Mouse (Mus musculus): Measurements from ENCODE around the gene Jup.
"Not testable (repeated sequence)": the region's sequence is repeated elsewhere in the genome, so short reads cannot be mapped to it uniquely, and the experiment has no call there.

Jup gene

DNA sequence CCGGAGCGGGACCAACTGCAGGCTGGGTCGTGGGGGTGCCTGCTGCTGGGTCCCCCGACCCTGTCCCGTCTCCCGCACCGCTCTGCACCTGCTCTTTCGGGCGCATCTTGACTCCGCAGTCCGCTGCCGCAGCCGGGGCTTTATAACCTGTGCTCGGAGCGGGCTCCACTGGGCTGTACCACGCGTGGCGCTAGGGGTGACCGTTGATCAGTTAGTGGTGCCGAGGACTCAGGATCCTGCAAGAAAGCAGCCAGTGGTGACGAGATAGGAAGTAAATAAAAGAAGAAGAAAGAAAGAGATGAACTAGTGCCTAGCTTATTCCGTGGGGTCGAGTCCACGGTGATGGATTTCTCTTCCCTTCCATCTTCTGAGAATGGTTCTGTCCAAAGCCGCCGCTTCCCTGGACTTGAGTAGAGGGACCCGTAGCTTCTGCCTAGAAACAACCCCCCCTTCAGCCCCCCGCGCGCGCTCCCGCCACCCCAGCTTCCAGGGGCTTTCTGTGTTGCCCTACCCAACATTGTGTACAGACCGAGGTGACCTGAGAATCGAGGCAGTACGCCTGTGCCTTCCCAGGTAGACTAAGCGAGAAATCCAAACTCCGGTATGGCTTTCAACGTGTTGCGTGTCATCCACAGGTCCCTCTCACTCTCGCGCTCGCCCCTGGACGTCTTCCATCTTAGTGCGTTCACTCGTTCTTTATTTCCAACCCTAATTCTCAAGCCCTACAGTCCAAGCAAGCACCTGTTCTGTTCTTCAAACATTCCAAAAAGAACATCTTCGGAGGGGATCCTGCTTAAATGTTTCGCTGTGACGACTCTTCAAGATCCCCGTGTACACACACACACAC, 41.4 kb downstream of the Jup start, which contains the start of gene Hap1:
Gene Hap1 (minus strand): TSS at position 157 of the 847 bp plus-strand sequence.
- peak; percentile 68 to 86 for DNase-seq

DNA sequence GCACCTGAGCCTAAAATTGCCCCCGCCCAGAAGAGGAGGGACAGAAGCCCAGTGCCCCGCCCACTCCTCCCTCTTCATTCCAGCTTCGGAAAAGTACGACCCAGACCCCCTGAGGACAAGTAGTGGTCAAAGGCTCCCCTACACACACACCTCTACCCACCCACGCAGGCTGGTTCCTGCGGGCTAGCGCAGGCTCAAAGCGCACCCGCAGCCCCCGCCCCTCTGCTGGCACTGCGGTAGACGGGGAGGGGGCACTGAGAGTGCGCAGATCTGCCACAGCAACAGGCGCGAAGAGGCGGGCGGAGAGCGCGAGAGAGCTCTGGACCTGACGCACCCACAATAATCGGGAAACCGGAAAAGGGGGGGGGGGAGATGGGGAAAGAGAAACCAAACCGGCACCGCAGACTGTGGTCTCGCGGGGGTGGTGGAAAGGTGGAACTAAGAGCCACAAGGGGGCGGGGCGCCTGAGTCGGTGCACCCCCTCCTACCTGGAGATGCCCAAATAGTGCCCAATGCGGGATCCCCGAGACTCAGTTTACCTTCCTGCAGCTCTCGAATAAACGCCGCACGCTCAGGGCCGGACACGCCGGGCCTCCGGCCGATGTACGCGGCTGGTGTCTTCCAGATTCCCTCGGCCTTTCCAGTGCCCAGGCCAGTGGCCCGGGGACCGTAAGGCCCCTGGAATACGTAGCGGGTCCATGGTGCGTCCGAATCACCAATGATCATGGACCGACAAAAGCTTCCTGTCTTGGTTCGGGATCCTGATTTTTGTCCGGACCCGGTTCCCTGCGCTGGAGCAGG, 42.2 kb downstream of the Jup start:
- peak; percentile 29 to 65 for DNase-seq

DNA sequence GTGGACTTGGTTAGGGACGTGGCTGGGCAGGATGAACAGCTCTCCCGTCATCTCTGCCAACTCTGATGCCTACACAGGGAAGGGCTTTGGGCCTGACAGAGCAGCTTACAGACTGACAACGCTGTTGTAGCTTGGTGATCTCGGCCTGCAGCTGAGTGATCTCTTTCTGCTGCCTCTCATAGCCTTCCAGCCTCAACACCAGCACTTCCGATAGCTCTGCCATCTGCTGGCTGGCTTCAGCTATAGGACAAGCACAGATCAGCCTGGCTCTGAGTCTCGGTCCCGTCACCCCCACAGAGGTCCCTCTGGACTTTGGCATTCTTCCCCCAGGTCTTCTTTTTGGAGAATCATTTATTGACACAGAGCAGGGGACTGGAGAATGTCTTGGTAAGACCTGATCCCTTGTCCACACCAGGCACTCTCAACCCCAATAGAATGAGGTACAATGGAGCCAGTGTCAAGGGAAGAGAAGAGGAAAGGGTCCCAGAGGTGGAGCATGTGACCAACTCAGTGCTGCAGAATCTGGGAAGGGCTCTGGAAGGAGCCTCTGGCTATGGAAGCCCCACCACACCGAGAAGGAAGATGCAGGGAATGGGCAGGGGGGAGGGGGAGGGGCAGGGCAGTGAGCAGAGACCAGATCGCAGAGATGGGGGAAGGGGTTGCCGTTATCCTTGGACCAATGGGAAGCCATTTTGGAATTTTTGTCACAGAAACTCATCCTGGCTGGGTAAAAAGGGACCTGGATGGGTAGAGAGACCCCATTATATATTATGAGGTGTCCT, 45.3 kb downstream of the Jup start:
- DNase-seq: peak in 1 of 2 experiments; percentile 61

DNA sequence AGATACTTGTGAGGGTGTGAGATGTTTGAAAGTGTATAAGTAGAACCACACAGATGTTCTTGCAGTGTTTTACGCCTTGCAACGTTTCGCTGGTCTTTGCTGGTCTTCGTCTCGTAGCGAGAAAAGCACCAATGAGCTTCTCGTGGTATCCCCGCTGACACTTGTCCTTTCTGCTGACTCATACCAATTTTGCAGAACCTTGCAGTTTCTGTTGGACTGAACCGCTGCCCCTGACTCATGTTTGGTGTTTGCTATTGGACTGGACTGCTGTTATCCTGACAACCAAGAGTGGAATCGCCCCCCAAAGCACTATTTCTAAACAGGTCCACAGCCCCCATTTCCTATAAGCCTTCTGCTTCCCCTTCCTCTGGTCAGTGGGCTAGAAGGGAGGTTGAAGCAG, 53.3 kb downstream of the Jup start:
- no peak for DNase-seq

DNA sequence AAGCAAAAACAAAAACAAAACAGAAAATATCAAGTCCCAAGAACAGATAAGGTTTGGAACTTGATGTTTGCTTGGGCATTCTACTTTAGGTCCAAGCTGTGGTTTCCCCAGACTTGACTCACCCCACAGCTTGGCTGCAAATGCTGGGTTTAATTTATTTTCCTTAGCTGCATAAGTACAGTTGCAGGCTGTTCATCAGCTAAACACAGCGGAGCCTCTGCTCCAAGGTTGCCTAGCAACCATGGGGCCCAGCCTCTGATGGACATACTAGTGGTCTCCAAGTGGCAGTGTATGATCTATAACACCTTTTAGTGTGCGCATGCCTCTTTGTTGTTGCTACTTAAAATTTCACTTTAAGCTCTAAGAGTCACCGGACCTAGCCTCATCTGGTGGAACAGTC, 61.8 kb downstream of the Jup start:
- DNase-seq: no peak

DNA sequence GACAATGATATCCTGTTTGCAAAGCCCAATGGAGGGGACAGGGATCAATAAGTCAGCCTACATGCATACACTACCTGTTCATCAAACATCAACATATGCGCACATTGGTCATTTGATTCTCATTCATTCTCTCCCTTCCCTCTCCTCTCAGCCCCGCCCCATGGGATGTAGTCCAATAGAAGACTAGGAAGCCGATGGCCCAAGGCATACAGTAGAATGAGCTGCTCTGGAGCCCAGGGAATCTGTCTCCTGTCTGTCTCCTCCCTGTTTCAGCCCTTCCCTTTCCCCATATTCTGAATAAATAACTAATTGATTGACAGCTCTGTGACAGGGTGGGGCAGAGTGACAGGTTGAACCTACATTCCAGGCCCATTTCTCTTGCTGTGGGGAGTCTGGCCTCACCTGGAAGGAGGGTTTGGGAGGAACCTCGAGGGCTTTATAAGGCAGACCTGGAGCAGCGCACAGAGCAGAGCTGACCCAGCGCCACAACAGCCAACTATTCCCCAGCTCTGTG, 63.6 kb downstream of the Jup start, which contains the start of gene Gast:
Gene Gast (plus strand): TSS at position 464 of the 514 bp plus-strand sequence.
- DNase-seq: no peak

DNA sequence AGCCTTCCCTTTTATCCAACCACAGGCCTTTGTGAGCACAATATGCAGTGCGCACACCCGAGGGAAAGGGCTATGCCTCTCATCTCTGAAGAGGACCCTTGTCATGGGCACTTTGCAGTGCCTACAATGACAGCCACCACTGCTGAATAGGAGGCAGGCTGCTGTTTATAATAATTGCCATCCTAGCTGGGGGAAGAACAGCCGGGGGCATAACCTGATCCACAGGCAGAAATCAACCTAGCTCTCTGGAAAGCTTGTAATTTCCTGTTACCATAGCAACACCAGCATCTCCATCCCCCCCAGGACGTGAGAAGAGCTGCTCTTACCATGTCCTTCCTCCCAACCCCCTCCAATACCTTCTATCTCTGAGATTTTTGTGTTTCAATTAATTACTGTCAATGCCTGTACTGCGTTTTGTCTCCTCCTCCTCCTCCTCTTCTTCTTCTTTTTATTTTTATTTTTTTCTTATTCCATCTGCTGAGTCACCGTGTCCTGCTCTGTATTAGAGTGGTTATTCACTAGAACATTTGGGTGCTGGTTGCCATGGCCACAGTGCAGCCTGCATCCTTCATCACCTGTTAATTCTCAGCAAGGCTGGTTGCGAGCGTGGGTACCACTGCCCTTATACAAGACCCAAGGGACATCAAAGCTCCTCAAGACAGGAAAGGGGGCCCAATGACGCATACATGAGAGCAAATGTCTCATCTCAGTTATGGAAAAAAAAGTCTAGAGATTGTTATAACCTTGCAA, 64.6 kb downstream of the Jup start:
- DNase-seq: no peak

DNA sequence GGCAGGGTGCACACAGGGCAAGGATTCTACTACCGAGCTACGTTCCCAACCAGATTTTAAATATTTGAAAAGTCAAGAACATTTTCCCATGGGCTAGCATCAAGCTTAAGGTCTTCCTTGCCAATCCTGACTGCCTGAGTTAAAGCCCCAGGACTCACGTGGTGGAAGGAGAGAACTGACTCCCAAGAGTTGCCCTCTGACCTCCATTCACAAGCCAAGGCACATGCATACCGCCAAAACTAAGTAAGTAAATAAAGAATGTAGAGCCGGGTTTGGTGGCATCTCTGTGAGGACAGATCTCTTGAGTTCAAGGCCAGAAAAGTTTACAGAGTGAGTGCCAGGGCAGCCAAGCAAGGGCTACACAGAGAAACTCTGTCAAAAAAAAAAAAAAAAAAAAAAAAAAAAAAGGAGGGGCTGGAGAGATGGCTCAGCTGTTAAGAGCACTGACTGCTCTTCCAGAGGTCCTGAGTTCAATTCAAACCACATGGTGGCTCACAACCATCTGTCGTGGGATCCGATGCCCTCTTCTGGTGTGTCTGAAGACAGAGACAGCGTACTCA, 66.7 kb downstream of the Jup start:
- not testable (repeated sequence) for DNase-seq

DNA sequence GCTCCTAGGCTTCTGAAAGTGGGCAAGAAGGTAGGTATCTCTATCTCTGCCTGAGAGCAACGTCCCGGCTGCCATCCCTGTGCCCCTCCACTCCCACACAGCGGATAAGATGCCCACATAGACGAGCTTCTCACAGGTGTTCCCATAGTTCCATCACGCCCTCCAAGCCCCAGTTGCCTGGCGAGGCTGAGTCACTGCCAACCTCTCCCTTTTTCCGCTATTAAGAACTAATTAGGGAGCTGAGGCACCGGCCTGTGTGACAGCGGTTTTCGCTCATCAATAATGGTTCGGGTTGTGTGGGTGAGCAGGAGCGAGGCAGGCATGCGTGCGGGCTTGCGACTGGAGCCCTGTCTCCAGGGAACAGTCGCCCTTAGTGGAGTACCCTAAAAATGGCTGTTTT, 67.3 kb downstream of the Jup start:
- no peak for DNase-seq

DNA sequence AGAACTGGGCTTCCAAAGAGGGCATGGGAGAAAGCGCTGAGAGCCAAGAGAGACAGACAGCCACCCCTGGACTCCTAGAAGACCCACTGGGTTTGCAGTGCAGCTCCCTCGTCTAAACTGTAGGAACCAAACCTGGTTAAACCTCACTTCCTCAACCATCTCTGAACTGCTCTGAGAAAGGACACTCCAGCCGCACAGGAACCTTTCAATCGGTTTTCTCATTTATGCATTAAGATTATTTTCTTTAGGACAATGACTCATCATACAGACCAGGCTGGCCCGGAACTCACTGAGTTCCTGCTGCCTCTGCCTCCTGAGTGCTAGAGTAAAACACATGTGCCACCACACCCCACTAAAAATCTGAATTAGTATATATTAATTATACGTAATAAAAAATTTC, 69.8 kb downstream of the Jup start:
- DNase-seq: no peak

DNA sequence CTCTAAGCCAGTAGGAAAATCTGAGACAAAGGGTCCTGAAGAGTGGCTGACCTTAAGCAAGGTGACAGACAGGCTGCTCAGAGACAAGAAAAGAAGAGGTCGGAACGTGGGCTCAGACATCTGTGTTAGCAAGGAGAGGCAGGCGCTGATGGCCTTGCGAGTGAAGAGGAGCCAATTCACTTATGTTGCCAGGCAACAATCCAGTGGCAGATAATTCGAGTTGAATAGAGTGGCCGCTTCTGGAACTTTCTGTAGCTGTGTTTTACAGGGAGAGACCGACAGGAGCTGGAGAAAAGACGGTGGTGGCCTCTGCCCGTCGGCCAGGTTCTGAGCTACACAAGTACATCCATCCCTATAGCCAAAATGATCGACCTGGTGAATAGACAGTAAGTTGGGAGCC, 70.2 kb downstream of the Jup start:
- DNase-seq: no peak

DNA sequence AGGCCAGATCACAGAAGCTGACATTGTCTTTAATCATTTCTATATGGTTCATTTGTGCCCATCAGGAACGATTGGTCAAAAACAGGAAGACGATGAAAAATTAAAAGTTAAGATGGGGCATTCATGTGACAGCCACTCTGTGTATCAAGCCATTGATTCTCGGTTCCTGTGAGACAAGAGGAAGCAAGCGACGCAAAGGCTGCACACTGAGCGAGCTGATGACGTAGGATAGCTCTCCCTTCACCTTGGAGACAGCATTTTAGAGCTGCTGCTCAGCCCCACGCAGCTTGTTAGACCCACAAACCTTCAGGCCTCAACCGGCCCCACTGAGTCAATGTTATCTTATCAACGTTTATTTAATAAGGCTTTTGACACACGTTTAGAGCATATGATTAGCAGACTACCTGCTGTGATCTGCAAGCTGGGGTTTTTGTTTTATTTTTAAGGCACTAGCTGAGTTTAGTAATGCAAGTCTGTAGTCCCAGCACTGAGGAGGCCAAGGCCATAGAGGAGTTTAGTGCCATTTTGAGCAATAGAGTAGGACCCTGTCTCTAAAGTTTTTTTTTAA, 72.4 kb downstream of the Jup start:
- DNase-seq: no peak

DNA sequence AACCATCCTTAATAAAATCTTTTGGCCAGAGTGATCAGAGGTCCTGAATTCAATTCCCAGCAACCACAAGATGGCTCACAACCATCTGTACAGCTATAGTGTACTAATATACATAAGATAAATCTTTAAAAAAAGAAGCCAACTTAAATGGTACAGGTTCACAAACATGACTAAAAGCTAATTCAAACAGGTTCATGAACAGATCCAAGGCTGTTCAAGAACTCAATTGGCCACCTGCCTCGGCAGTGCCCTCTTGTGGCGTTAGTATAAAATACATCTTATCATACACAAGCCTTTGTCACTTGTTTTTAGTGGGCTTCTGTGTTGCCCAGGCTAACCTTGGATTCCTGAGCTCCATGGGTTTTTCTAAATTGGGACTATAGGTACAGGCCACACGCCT, 74.0 kb downstream of the Jup start:
- peak; percentile 51 to 79 for DNase-seq

DNA sequence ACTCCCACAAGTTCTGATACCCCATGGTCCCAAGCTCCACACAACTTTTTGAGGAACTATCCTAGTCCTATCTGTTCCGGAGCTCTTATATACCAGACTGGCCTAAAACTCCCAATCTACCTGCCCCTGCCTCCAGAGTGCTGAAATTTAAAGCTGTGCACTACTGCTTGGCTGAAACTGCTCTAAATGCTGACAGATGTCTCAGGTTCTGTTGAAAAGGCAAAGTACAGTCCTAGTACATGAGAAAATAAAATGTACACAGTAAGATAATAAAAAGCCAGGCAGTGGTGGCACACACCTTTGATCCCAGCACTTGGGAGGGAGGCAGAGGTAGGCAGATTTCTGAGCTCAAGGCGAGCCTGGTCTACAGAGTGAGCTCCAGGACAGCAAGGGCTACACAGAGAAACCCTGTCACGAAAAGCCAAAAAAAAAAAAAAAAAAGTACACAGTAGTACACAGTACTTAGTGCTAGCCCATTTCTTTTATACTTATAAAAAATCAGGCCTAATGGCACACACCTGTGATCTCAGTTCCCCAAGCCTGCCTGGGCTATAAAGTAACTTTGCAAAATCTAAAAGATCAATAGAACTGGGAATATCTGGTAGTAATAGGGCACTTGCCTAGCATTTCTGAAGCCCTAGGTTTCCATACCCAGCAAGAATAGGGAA, 74.8 kb downstream of the Jup start:
- DNase-seq: no peak

DNA sequence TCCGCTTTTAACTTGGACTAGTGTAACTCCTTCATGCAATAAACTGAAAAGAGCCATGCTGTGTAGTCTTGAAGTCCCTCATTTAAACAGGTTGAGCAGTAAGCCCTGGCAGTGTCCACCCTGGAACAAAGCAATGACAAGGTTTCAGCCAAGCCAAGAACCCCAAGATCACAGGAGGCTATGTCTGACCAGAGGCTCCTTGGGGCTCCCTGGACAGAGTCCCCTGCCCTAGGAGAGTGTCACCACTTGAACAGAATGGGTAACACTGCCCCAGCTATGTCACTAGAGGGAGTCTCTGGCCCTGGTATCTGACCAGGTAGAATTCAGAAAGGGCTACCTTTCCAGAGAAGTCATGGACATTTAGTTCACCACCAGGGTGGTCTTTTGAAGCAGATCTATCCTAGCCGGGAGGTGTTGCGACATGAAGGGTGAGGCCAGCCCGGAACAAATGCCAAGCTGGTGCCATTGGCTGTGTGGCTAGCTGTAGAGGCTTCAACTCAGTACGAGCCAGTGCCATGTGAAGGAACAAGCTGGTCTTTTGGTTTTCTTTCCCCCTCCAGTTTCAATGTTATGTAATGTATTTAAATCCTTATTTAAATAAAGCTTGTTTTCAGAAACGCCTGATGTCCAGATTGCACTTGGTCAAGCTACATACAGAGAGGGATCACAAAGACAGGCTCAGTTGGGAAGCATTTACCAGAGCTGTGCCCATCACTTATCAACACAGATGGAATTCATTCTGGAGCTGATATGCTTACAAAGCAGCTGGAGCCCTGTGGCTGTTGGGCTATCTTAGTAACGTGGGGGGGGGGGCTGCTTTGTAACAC, 75.9 kb downstream of the Jup start:
- not testable (repeated sequence) for DNase-seq

DNA sequence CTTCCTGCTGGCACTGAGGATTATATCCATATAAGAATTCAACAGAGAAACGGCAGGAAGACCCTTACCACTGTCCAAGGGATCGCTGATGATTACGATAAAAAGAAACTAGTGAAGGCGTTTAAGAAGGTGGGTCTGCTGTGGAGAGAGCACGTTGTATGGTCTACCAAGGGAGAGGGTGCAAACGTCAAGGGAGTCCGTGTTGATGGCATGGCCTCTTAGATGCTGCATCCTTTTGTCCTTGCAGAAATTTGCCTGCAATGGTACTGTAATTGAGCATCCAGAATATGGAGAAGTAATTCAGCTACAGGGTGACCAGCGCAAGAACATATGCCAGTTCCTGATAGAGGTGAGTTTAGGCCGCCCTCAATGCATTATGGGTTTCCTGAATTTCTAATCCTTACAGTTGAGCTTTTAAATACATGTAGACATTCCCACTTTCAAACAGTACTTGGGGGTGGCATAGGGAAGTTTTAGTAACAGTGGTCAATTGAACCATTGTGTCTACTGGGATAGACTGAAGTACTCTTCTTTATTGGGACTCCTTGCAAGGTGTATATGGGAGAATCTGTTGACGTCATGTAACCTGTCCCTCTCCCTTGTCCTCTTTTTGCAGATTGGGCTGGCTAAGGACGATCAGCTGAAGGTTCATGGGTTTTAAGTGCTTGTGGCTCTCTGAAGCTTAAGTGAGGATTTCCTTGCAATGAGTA, 76.7 kb downstream of the Jup start:
- not testable (repeated sequence) for DNase-seq

DNA sequence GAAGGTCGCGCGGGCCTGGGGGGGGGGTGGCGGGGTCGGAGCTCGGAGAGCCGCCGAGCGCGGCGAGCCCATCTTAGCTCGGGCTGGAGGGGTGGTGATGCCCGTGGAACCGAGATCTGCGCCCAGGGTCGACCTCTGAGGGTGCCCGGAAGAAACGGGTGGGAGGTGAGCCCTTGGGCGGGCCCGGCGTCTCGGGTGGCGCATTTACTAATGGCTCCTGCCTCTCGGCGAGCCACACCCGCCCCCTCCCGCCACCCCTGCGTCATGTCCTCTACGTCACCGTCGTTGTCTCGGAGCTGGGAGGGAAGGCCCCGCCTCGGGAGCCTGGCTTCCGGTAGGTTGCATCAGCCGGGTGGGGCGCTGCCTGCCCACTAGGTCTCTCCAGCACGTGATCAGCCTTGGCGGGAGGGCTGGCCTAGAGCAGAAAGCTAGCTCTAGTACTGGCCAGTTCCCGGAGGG, 77.4 kb downstream of the Jup start:
- DNase-seq: peak; percentile 97 to 98

DNA sequence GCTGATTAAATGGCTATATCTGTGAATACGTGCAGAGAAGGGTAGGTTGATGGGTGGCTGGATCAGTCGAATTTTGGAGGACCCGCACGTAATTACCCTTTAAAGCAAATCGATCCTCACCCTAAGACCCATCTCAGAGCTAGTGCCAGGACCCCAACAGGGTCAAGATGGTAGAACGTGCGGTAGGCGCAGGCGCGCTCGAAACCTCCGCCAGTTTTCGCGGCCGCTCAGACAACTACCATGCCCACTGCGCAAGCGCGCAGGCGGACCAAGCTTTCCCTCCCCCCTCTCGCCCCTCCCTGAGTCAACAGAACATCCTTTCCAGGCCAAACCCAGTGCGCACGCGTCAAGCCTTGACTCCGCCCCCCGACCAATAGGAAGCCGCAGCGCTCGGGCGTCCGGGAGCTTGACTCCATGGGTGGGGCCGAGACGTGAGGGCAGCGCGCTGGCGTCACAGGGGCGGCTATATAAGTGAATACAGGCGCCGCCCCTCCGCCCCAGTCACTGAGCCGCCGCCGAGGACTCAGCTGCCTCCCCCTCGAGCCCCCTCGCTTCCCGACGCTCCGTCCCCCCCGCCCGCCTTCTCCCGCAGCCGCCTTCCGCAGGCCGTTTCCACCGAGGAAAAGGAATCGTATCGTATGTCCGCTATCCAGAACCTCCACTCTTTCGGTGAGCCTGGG, 77.9 kb downstream of the Jup start, which contains the start of gene Eif1:
Gene Eif1 (plus strand): TSS at position 394 of the 680 bp plus-strand sequence.
- peak; percentile 100 for DNase-seq

All from kidney, postnatal 36 days (tissue).